Mouse (Mus musculus) gastrocnemius, postnatal 10 days (tissue): ENCODE data around the gene Nmnat3. TPM values are rescaled to one million over a fixed set of nuclear protein-coding genes. Genes with fewer than 3 reads are reported as not detected.
A peak's percentile ranks its signal among the peaks of the same experiment; 100 is the strongest.

Source experiments
- DNase-seq: peaks from one replicate; pipeline ENCODE4 v3.0.0; 2021; ENCODE audit warnings: mixed read lengths
- total RNA-seq, 2 experiments: library from RNA; stranded (reverse); gene quantifications; 2 replicates each; pipeline ENCODE4 v1.2.3; 2021

Nmnat3 gene
- total RNA-seq, 2 experiments from 2014 or later, result 11.9 TPM

DNA sequence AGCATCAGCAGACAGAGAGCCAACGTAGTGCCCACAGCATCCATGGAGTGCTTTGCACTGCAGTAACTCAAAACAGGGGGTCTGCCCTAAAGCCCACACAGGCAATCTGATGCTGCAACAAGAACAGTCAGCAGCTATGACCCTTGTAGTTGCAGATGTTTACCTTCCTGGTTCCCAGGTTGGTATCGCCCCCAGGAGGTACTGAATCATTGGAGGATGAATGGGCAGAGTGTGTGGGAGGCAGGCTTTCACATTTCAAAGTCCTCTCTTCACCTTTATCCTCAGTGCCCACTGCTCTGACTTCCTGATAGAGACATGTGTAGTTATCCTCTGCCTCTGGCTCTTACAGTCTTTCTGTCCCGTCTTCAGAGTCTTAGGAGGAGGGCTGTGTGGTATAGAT lies 134.7 kb downstream of the Nmnat3 start:
- no peak for DNase-seq

- no peak for DNase-seq
Observed at GRCm38 (mm10) chr9:98422656-98423055, 135.4 kb downstream of the Nmnat3 start, which contains the start of gene Rbp1. Gene Rbp1 (plus strand): TSS chr9:98422961.

- no peak for DNase-seq
Observed at GRCm38 (mm10) chr9:98423691-98424090, 136.5 kb downstream of the Nmnat3 start.

- DNase-seq, result no peak
Observed at GRCm38 (mm10) chr9:98424291-98424690, 137.1 kb downstream of the Nmnat3 start.

- peak; percentile 52 for DNase-seq
Observed at GRCm38 (mm10) chr9:98424725-98425210, 137.5 kb downstream of the Nmnat3 start.

GRCm38 (mm10) chr9:98425351-98425880 lies 138.2 kb downstream of the Nmnat3 start:
- no peak for DNase-seq

DNA sequence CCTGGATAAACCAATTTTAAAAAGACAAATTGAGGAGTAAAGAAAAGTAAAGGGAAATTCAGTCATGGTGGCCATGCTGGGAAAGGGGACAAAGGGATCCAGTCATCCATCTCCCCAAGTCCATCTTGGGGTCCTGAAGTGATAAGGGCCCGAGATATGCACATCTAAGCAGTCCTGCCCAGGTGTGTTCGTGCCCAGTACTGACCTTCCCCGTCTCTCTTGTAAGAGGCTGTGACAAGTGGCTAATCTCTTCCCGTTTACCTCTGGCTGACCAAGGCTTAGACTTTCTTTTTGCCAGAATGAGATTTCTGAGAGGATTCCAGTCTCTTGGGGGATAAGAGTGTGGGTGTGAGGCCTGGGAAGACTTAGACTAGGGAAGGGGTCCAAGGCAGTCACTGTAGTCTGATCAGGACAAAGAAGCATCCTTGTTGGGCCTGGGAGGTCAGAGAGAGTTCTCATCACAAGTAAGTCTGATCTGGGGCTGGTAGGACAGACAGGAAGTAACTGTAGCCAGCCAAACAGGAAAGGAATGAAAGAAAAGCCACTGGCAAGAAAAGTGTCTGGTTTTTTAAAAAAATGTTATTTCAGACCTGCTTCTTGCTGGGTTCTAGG lies 140.8 kb downstream of the Nmnat3 start:
- no peak for DNase-seq

DNA sequence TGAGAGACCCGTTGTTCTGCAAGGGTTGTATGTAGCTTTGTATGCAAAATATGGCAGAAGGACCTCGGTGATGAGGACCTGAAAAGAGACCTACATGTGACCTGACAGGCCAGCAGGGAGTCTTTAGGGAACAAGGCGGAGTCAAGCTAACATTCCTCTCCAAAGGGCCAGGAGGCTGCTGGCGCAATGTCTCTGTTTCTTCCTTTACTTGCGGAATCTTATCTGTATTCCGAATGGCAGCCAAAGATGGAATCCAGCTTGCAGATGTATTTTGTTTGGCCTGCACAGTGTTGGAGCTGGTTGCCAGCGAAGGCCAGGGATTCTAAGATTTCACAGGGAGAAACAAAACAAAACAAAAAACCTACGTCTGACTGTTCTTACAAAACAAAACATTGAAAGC lies 141.5 kb downstream of the Nmnat3 start:
- DNase-seq, result no peak

DNA sequence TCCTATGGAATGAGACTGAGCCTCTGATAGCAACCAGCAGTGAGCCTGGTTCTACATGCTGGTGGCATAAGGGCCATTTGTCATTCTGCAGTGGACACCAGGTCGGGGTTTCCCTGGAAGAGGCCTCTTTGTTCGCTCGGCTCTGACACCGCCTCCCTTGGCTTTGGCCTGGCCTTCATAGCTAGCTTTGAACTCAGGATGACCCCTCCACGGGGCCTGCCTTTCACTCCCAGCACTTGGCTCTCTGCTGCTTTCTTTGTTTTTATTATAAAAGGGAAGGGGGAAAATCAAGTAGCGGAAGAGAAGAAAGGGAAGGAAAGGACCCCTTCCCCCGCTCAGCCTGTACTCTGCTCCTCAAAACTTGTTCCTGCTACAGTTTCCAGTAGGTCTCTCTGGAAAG lies 142.6 kb downstream of the Nmnat3 start:
- DNase-seq, result no peak

- no peak for DNase-seq
Observed at GRCm38 (mm10) chr9:98430528-98430927, 143.3 kb downstream of the Nmnat3 start.

- no peak for DNase-seq
Observed at GRCm38 (mm10) chr9:98433021-98433420, 145.8 kb downstream of the Nmnat3 start.

DNA sequence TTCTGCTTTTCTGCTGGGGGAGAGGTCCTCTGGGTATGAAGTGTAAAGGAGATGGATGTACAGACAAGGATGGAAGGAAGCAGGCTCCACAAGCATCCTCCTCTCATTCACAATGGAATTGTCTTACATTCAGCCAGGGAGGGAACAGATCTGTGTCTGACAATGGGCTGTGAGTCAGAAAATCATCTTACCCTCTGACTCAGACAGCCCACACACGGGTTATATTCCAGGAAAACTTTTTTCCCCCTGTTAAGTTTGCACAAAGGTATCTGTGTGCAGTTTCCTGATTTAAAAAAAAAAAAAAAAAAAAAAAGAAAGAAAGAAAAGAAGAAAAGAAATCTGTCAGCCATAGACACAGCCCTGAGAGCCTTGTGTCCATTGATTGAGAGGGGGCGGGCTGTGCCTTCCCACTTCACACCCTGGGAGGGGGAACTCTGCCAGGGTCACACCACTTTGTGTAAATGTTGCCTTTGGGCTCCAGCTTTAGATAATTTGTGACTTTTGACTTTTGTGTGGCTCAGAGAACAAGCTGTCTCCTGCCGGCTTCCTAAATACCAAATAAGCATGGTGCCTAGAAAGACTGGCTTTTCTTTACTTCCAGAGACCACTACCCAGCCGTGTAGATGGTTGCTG lies 146.8 kb downstream of the Nmnat3 start:
- no peak for DNase-seq

GRCm38 (mm10) chr9:98437819-98438218 lies 150.6 kb downstream of the Nmnat3 start:
- DNase-seq, result no peak

DNA sequence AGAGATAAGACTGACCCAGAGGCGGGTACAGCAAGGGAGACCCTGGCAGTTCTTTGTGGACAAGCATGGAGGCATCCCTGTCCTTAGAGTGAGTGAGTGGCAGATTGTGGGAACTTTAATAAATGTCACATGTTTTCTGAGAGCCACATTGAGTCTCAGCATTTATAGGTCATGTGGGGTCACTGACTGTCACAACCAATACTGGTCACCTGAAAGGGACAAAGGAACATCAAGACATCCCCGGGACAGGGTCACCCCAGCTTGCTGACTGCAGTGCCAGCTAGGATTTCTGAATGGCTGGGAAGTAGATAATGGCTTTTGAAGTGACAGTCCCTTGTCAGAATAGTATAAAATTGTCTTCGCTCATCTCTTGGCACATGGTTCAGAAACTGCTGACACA lies 151.9 kb downstream of the Nmnat3 start:
- no peak for DNase-seq

DNA sequence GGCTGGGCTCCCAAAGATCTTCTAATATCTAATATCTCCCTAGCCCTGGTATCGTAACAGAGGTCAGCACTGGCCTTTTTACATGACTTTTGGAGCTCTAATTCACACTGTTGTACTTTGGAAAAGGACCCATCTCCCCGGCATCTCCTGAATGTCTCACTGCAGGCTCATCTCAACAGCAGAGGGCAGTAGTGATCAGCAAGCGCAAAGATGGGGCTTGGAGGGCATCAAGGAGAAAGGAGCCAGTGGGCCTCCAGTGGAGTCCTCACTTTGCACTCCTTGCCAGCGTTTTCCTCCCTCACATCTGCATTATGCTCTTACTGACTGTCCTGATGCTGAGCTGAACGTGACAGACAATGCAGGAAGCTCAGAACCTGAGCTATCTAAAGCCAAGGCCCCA lies 155.4 kb downstream of the Nmnat3 start:
- no peak for DNase-seq

DNA sequence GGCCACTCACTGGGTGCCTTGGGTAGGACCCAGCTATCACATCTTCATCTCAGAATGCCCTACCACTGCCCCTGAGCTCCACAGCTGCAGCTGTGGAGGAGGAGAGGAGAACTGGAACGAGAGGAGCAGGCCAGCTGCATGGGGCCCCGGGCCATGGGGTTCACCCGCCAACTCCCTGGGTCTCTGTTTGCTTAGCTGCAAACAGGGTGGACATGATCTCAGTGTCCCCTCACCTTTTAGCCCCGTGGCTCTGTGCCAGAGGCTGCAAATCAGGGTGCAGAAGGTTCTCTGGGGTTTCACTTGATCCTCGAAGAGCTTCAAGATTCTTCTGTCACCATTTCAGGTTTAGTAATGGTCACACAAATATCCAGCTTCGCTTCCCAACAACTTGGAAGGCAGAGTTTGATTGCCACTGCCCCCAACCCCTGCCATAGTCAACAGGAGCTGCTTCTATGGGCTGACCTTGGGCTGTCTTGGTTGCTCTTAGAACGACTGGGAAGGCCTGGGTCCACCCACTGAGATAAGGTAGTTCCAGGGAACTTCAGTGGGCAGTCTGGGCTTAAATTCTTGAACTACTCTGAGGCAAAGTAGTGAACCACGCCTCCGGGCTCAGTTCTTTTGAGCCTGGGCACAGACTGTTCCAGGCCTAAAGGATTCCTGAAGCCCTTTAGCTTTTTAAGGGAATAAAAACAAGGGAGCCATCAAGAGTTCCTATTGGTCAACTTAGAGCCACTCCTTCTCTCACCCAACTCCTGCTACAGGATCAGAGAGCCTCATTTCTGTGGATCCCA lies 158.3 kb downstream of the Nmnat3 start:
- no peak for DNase-seq

DNA sequence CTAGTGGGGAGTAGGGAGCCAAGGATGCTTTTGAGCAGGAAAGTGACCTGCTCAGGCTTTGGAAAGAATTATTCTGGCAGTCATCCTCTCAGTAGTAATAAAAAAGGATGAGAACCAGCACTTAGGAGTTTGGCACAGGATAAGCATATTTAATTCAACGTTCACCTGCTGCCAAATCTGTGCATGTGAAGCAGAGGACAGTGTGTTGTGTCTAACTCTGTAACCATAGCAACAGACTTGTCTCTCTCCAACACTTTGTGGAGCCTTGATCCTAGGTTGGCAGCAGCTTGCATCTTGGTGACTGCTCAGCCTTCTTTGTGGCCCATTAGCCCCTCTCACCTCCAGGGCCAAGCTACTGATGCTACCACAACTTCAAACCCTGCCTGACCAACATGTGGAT lies 163.7 kb downstream of the Nmnat3 start:
- DNase-seq, result no peak

GRCm38 (mm10) chr9:98466709-98467108 lies 179.5 kb downstream of the Nmnat3 start:
- no peak for DNase-seq

Other genes with a start within 250 kb of the Nmnat3 start
- 1 to 10 TPM; 5.9 to 6.9 TPM for gene Rbp1, start 135.5 kb downstream of the Nmnat3 start, total RNA-seq
- not detected for gene Rbp2, start 198.7 kb downstream of the Nmnat3 start, total RNA-seq